Mouse (Mus musculus): Measurements from ENCODE around the gene B4galnt3.

- no peak for TF ChIP-seq CTCF (IDR thresholded peaks at IDR 0.05; ENCODE audit: borderline replicate concordance, insufficient read depth, low read depth, low read length)
- no peak for TF ChIP-seq POLR2A (IDR thresholded peaks at IDR 0.05; ENCODE audit: borderline replicate concordance, insufficient read depth, low read length)
Observed at GRCm38 (mm10) chr6:120264151-120264550, 30.2 kb downstream of the B4galnt3 start.

Measured in cerebellum, adult 2 months (tissue).